8 mouse cellular contexts compared by ENCODE assay signal in the genomic region with DNA sequence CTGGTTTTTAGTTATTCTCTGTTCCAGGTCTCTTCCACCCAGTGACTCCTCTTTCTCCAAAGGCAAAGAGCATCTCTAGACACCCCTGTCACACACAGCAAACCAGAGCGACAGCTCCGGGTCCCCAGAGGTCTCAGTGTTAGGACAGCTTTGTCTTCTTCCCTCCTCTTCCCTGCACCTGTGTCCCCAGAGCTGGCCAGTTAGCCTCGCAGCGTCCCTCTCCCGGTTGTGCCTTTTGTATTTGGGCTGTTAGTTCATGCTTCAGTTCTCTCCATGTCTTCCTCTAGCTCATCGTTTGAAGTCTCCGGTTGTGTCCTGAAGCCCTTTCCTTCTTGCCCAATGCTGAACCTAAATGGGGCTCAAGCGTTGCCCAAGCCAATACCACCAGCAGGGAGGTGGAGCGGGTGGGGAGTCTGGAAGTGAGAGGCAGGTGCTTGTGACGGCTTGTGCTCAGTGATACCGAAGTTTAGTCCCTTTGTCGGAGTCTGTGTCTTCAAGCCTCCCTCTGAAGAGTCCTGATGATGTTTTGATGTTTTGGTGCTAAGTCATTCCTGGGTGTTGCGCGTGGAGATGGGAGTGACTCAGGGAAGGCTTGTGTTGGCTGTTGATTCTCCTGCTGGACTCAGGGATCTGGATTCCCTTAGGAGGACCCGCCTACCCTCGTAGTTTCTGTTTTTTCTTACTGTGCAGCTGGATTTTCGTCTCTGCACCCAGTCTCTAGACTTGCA. TPM values are rescaled to one million over a fixed set of nuclear protein-coding genes. Genes with fewer than 3 reads are reported as not detected.
A peak's percentile ranks its signal among the peaks of the same experiment; 100 is the strongest.
DNase-seq lines count a peak whose midpoint lies in the region; ATAC-seq and TF ChIP-seq lines count a peak whose summit lies in the region.

No protein-coding gene starts in this region.

- peaks cover 14% of the 10 kb centered on the region for H3K4me1 ChIP-seq in liver, postnatal 0 days (ENCODE audit: insufficient read depth)

- TF ChIP-seq CTCF in C2C12 (IDR thresholded peaks at IDR 0.05; ENCODE audit: control insufficient read depth, insufficient read depth, insufficient read length): no peak
- no peak for TF ChIP-seq CTCF in liver, postnatal 0 days (IDR thresholded peaks at IDR 0.05; ENCODE audit: low read depth)

- H3K9me3 ChIP-seq in liver, postnatal 0 days (ENCODE audit: low read length): no peaks in the 10 kb centered on the region

- H3K9ac ChIP-seq in liver, postnatal 0 days (replicated peaks): peak overlapping the region; percentile 93

- no peaks in the 10 kb centered on the region for H3K79me3 ChIP-seq in C2C12 (ENCODE audit: low read depth)

- ATAC-seq in granulocyte monocyte progenitor cell, adult 5-6 weeks (replicated peaks; ENCODE audit: poor library complexity, severe bottlenecking): peak; percentile 82
- ATAC-seq in liver, postnatal 0 days: peak; percentile 47

- no peaks in the 10 kb centered on the region for H3K27me3 ChIP-seq in C2C12 (ENCODE audit: control insufficient read depth, insufficient read depth, insufficient read length)
- H3K27me3 ChIP-seq in liver, postnatal 0 days (ENCODE audit: insufficient read depth, low read length): no peaks in the 10 kb centered on the region

- peak overlapping the region; percentile 89 for H3ac ChIP-seq in C2C12 (ENCODE audit: control insufficient read depth, insufficient read length, low read depth)

- H3K4me2 ChIP-seq in liver, postnatal 0 days (ENCODE audit: low read depth, low read length): peak overlapping the region; percentile 97

- no peaks in the 10 kb centered on the region for H3K36me3 ChIP-seq in C2C12 (ENCODE audit: control insufficient read depth, insufficient read depth)
- no peaks in the 10 kb centered on the region for H3K36me3 ChIP-seq in liver, postnatal 0 days (replicated peaks; ENCODE audit: insufficient read depth, low read length)

- peak overlapping the region; percentile 88 for H3K27ac ChIP-seq in liver, postnatal 0 days (ENCODE audit: low read depth)

- H3K79me2 ChIP-seq in C2C12 (ENCODE audit: control insufficient read depth, insufficient read depth): no peaks in the 10 kb centered on the region

- peak overlapping the region; percentile 52 for H3K4me3 ChIP-seq in C2C12 (ENCODE audit: insufficient read depth, poor library complexity, severe bottlenecking)
- H3K4me3 ChIP-seq in liver, postnatal 0 days (ENCODE audit: low read depth, low read length): peak overlapping the region; percentile 92

- DNase-seq in cerebellum, adult 11-12 months: peak; percentile 13
- no peak for DNase-seq in cerebellum, adult 11 months
- peak; percentile 35 for DNase-seq in c-Kit-positive CD71-negative TER-119-negative erythroid progenitor cells, embryonic 14.5 days (ENCODE audit: low read depth)
- DNase-seq in kidney, adult 8-10 months: peak; percentile 66 to 72
- DNase-seq in liver, postnatal 0 days: peak; percentile 51
- peak; percentile 54 for DNase-seq in retina, postnatal 1 day

- WGBS in liver, postnatal 0 days (ENCODE audit: insufficient replicate concordance): 6% methylated on average over 17 of the region's 17 CpGs

- TF ChIP-seq EP300 in liver, postnatal 0 days (IDR thresholded peaks at IDR 0.05; ENCODE audit: low read depth): no peak

TF ChIP-seq in C2C12, 6 proteins besides CTCF, POLR2A, EP300 and RAD21:
- TF ChIP-seq CEBPB (IDR thresholded peaks at IDR 0.05; ENCODE audit: low read depth): no peak
- no peak for TF ChIP-seq USF1 (IDR thresholded peaks at IDR 0.05; ENCODE audit: low read depth)
- TF ChIP-seq MYOD1 (IDR thresholded peaks at IDR 0.05; ENCODE audit: control insufficient read depth, insufficient read length, low read depth): no peak
- no peak for TF ChIP-seq MAX (IDR thresholded peaks at IDR 0.05)
- no peak for TF ChIP-seq MYOG (IDR thresholded peaks at IDR 0.05; ENCODE audit: control insufficient read depth, extremely low read depth, insufficient read length)

RNA-seq across cellular contexts. Expression of a gene that starts 0.8 kb away (rescaled TPM):
- 0.62 TPM for polyA plus RNA-seq in C2C12 (2012; fragmentation: generic; extraction: Trizol)
- 14.1 and 21.2 TPM in 2 replicates for total RNA-seq in granulocyte monocyte progenitor cell, adult 5-6 weeks (2014; fragmentation: Nextera tagmentation)
- total RNA-seq in granulocyte monocyte progenitor cell, adult 5-6 weeks (2017): 7.8 and 10.8 TPM in 2 replicates
- 1.7 and 2.3 TPM in 2 replicates for polyA plus RNA-seq in liver, postnatal 0 days (2015; fragmentation: Nextera tagmentation; extraction: Ambion mirVana)

RNA-seq across cellular contexts. Expression of a gene that starts 9.9 kb away (rescaled TPM):
- polyA plus RNA-seq in C2C12 (2012; fragmentation: generic; extraction: Trizol): not detected
- total RNA-seq in granulocyte monocyte progenitor cell, adult 5-6 weeks (2014; fragmentation: Nextera tagmentation): not detected in 2 replicates
- not detected in 2 replicates for total RNA-seq in granulocyte monocyte progenitor cell, adult 5-6 weeks (2017)
- polyA plus RNA-seq in liver, postnatal 0 days (2015; fragmentation: Nextera tagmentation; extraction: Ambion mirVana): not detected in 2 replicates
